Mouse (Mus musculus) spleen, adult 2 months (tissue): Measurements from ENCODE around the gene Gpr153.

Source experiments
- CTCF ChIP-seq: fragments of 200-500 bp; IDR thresholded peaks from 2 replicates; pipeline ENCODE4 v1.5.1; 2011; ENCODE audit warnings: mild to moderate bottlenecking, inconsistent platforms; ENCODE audit not compliant: insufficient read depth, insufficient read length, insufficient replicate concordance; ENCODE audit errors: extremely low read depth
- POLR2A ChIP-seq: fragments of 200-500 bp; IDR thresholded peaks from 2 replicates; pipeline ENCODE4 v1.6.1; 2011; ENCODE audit warnings: low read depth, low read length, inconsistent platforms

- TF ChIP-seq CTCF: no peak
- no peak for TF ChIP-seq POLR2A
Measured at GRCm38 (mm10) chr4:152231326-152231725, 42.7 kb upstream of the Gpr153 start.
